Mouse (Mus musculus) layer of hippocampus, adult 9-10 months (tissue): ENCODE measurements at regions not wholly inside any gene's neighbourhood (a gene's known extent, or its start where the extent isn't known, plus 50 kb on each side); places are given as distances from the start of the nearest gene placed in this dataset.
A peak's percentile ranks its signal among the peaks of the same experiment; 100 is the strongest.

Source experiments
- DNase-seq: peaks from one replicate; pipeline ENCODE4 v3.0.0; 2022; ENCODE audit warnings: low spot score

DNA sequence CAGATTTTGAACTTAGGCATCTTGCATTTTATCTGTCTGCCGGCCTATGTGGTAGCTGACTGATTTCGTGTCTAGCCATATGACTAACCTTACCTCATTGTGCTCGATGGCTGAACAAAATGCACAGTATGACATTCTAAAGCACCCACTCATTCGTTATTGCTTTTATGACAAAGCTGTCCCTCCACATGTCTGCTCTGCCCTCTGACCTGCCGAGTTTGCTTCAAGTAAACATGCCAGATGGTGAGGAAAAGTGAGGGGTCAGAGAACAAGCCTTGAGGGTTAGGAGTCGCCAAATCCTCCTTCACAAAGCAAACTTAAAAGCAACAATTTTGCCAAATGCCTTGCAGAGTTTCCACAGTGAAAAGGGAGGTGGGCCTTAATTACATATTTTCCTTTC is 196.0 kb upstream of the Elavl2 start:
- DNase-seq, result no peak

DNA sequence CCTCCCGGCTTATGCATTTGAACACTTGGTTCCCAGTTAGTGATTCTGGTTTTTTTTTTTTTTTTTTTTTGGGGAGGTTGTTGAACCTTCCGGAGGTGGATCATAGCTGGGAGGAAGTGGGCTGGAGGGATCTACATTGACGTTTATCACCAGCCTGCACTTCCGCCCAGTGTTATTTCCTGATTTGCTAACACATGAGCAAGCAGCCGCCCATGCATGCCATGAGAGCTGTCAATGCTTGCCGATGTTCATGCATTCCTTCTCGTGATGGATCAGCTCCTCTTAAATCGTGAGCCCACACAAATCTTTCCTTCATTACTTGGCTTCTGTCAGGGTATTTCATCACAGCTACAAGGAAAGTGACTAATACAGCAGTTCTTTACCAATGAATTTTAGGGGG is 195.2 kb upstream of the Elavl2 start:
- DNase-seq, result no peak

- DNase-seq, result peak; percentile 4
These were observed 189.2 kb upstream of the Elavl2 start for GRCm38 (mm10) chr4:91589779-91590178.

DNA sequence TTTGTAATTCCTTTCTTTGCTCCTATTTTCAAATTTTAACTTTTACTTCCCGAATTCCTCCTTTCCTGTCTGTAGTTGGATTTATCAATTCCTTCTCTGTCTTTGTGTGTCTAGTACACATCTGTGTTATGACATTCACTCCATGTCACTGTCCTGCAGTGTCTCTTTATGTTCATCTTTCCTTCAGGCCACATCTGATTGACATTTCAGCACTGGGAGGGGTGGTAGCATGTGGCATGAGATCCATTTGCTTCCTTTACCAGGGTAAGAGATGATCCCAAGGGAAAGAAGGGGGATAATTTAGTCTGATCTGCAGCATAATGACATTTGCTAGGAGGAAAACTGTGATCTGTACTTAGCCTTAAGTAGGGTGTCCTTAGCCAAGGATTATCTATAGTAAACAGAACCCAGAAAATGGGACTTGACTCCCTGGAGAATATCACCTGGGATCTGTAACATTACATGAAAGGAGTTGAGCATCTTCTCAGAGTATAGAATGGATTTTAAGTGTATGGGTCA is 187.0 kb upstream of the Elavl2 start:
- no peak for DNase-seq

GRCm38 (mm10) chr4:91583035-91583434 is 182.4 kb upstream of the Elavl2 start:
- DNase-seq, result no peak

DNA sequence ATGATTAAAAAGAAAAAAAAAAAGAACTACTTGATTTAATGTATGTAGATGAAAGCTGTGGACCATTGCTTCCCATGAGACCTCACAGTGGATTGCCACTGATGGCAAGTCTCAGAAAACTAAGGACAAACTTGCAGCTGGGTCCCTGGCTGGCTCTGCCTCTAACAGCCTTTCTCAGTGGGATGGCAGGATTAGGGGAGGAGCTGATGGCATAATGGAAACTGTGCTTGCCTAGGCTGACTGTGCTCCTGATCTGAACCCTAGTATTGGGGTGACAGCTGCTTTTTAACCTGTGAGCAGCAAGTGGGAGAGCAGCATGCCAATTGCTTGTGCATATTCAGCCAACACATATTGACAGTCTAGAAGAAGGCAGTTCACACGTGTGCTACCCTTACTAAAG is 156.9 kb upstream of the Elavl2 start:
- no peak for DNase-seq

DNA sequence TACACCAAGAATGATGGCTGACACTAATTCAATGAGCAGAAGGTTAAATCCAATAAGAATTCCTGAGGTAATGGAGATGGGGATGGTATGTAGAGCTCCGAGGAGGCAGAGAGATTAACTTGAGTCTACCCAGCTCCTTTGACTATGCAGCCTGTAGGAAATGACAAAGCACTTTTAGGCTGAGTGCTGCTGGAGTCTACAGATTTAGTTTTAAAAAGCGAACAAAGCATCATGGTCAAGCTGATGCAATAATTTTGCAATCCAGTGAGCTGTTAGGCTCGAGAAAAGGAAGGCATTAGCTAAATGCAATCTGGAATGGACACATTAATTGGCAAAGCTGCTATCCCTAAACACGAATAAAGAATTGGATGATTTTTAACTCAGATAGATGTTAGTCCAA is 156.4 kb upstream of the Elavl2 start:
- no peak for DNase-seq

GRCm38 (mm10) chr4:91524367-91524766 is 123.8 kb upstream of the Elavl2 start:
- DNase-seq, result no peak

GRCm38 (mm10) chr4:91511543-91511942 is 111.0 kb upstream of the Elavl2 start:
- DNase-seq, result no peak

DNA sequence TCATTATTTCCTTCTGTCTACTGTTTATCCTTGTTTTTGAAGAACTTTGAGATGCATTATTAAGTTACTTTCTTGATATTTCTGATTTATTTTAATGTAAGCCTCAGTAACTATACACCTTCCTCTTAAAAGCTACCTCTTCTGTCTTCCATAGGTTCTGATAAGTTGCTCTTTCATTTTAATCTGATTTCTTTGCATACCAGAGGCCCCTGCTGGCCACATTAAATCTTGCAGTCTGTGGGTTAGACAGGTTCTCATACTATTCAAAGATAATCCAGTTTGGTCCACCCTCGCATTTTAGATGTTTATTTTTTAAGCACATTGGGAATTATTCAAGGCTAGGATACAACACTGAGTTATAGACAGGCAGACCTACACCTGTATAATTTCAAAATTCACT is 109.4 kb upstream of the Elavl2 start:
- no peak for DNase-seq

GRCm38 (mm10) chr4:91503273-91503672 is 102.7 kb upstream of the Elavl2 start:
- DNase-seq, result no peak

- DNase-seq, result no peak
These were observed 81.4 kb upstream of the Elavl2 start for GRCm38 (mm10) chr4:91481863-91482475.
